Mouse (Mus musculus) right cerebral cortex, postnatal 14 days (tissue): ENCODE results near the gene Spta1.

Experiments used
- DNase-seq: peaks from one replicate; pipeline ENCODE4 v3.0.0; 2022

Spta1 gene

DNA sequence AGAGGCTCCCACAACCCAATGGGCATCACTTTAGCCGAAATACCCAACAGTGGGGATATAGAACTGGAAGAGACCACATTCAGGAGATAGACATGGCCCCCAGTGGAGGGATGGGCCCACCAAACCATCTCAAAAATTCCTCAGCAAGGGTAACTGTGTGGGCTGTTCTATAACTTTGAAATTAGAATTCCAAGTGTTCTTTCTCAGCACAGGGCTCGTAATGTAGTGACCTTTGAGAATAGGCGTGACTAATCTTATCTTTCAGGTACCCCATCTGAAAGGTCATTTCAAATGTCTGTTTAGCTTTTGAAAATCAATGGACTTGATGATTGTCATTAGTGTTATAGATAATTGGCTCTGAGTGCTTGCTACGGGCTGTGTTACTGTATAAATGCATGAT lies 95.2 kb downstream of the Spta1 start:
- DNase-seq, result no peak

DNA sequence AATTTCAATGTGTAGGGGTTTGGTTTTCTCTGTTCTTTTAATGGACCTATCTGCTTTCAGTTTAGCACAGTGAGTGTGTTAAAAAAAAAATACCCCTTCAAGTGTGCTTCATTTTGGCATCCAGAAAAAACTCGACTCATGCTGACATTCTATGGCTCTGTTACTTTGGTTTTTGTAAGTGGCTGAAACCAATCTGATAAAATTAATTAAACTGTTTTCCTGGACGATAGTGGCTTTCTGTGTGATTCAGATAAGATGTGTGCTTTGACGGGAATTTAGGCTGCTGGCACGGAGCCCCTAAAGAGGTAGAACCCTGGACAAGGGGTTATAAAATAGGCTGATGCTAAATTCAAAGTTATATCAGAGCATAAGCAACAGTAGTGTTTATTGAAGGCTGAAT lies 96.6 kb downstream of the Spta1 start:
- DNase-seq, result no peak

DNA sequence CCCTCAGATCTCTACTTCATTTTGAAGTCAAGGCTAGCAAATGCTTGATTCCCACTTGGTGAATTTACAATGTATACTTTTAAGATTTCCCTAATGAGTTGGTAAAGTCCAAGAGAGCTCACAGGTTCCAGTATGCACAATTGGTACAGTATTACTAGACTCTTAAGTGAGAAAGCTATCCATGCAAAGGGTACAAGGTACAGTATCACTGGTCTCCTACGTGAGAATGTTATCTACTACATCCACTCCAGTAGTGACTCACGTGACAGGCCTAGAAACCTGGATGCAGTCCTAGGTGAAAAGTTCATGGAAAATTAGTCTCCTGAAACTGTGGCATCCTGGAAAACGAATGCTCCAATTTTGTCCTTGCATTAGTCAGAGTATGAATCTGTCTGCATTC lies 98.1 kb downstream of the Spta1 start:
- DNase-seq, result no peak
